Mouse (Mus musculus): ENCODE results near the gene Aprt. TPM values are rescaled to one million over a fixed set of nuclear protein-coding genes. Genes with fewer than 3 reads are reported as not detected.
A peak's percentile ranks its signal among the peaks of the same experiment; 100 is the strongest.
"Not testable (repeated sequence)": the region's sequence is repeated elsewhere in the genome, so short reads cannot be mapped to it uniquely, and the experiment has no call there.

The Aprt gene
- total RNA-seq, 2 experiments from 2014 or later, result 91.6 to 94.0 TPM

DNA sequence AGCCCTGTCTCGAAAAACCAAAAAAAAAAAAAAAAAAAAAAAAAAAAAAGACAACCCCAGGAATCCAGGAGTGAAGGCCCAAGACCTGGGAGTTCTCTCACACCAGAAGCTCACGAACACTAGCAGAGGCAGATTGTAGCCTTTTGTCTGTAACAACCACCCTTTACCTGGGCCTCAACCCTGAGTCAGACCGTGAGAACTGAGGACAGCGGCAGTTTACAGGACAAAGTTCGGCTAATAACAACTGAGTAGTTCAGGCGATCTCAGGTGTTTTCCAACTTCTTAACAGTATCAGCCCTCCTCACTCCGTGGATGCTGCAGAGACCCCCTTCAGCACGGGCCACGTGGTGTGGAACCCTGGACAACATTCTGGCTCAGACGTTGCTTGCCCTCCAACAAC lies 10.0 kb upstream of the Aprt start:
- DNase-seq (ENCODE audit: low spot score in 2 of 2), result no peak

DNA sequence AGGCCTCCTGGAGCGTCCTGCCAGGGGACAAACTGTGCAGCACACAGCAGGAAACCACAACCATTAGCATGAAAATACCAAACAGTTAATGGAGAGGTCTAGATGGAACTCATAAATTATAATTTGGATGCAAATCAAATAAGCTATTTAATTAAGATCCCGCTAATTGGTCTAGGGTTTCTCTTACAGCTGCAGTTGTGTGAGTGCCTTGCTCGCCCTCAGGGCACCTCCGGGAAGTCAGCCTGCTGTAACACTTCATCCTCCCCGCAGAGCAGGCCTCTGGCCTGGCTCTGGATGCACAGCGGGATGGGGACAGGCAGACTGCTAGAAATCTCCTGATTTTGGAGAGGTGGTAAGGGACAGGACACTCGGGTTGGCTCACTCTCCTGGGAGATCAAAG lies 9.5 kb upstream of the Aprt start:
- no peak for DNase-seq (ENCODE audit: low spot score in 2 of 2)

DNA sequence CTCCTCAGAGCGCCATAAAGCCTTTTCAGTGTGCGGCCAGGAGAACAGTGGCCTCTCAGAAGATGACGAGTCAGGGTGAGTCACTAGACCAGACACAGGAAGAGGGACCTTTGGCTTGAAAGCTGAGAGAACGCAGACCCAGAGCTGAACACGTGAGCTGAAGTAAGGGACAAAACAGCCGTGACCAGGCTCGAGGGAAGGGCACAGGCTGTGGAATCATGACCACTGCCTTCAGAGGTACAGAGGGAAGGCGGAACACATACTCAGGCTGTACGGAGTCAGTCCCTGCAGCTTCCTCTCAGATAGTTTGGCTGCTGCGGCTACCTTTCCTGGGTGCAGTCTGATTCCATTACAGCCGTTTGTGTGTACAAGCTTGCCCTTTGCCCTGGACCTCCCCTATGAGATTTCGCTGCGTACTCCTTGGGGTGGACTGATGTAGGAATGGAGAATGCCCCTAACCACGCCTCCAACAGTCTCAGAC lies 8.7 kb upstream of the Aprt start:
- DNase-seq (ENCODE audit: low spot score in 2 of 2), result no peak

DNA sequence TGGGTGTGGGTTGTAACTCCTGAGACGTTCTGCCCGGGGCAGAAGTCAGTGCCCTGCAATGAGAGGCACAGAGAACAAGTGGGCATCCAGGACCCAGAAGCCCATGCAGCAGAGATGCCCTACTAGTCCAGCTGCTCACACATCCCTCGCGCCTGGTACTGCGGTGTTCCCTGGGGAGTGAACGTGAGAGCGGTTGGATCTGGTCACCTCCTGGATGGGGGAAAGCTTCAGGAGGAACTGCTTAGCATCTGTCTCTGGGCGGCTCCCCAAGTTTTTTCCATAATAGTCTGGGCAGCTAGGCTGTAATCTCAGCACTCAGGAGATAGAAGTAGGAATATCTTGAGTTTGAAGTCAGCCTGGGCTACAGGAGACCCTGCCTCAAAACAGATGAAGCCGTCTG lies 8.3 kb upstream of the Aprt start:
- DNase-seq (ENCODE audit: low spot score in 2 of 2), result no peak

DNA sequence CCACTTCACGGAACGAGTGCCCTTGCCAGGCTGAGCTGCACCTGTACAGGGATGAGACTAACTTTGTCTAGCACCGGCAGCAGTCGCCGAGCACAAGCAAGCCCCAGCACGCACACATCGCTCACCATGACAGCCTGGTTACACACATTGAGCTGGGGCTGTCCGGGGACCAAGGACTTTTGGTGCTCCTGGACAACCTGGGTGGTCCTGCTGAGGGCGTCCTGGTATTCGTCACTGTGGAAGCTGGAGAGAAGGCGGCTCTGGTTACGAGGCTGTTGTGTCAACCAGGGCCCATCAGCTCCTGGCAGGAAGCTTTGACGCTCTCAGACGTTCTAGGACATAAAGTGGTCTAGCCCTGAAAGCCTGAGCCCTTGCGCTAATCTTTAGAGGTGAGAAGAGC lies 4.2 kb upstream of the Aprt start:
- DNase-seq (ENCODE audit: low spot score in 2 of 2), result no peak

DNA sequence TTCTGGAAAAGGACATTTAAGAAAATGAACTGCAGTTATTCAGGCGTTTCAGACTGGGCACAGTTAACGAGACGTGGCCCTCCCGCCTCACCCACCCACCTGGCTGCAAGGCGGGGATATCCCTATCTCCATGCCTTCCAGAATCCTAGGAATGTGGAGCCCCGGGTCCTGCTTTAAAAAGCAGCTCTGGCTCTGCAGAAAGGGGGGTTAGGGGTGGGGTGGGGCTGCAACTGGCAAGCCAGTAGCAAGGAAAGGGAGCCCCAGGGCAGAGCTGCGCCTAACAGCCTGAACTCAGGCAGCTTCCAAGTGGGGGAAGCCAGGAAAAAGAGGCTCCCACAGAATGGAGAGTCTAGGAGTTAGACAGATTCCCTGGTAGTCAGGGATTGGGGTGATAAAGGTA lies 2.5 kb upstream of the Aprt start:
- no peak for DNase-seq (ENCODE audit: low spot score in 2 of 2)

DNA sequence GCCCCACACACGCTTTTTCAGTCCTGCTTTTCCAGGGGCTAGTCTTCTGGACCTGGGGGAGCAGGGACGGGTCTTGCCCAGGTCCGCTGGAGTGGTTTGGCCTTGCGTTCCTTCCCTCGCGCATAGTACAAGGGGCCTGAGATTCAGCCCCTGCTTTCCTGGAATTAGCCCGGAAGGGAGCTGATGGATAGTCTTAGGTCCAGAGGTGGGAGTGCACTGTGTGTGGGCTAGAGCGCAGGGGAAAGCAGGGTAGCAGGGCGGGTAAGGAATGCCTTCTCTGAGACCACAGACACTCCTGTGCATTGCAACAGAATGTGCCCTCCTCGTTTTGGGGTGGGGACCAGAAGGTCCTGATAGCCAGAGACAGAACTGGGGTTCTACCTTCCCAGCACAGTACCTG lies 407 bp upstream of the Aprt start:
- DNase-seq (ENCODE audit: low spot score in 2 of 2), result no peak

DNA sequence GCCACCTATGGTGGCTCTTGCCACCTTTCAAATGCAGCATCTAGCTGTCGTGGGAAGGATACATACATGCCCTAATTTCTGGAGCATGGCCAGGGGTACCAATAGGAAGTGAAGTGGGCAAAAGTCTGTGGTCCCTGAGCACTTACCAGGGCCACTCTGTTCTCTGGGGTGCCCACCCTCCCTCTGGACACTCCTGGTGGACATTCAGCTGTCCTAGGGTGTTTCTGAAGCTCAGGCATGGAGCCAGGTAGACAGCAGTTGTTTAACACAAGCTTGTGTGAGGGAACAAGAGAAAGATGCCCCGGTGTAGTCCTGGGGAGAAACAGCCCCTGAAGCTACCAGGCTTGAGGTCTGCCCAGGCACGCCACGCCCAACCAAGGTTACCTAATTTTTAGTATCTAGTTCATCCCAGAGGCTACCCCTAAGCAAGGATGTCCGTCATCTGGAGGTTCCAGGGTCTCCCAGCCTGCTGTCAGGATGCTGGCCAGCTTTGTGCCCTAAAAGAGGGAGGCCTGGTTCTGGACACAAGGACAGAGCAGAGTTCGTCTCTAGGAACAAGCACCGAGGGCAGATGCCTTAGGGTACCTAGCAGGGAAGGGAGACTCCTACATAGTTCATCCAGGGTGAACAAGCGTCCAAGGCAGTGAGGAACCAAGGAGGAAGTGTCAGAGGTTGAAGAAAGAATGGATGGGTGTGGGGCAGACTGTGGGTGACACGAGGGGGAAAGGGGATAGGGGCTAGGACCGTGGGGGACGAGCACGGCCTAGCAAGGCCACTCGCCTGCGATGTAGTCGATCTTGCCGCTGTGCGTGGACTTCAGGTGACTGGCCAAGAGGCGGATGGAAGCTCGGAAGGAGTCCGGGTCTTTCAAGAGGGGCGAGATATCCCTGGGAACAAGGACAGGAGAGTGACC lies 718 bp downstream of the Aprt start:
- DNase-seq (ENCODE audit: low spot score in 2 of 2), result no peak

DNA sequence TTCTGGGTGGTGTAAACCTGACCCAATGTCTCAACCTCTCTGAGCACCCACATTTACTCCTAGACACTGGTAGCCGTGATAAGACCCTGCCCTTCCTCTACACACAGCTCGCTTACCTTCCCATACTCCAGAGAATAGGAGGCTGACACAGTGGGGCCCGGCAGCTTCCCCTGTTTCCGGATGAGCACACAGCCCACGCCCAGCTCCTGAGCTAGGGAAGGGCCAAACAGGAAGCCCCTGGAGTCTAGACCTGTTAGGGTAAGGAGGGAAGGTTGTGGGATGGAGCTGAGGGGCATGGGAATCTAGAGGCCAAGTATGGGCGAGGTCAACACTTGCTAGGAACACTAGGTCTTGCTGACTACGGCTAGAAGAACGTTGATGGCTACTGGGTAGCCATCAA lies 1.4 kb downstream of the Aprt start:
- DNase-seq (ENCODE audit: low spot score in 2 of 2), result no peak

DNA sequence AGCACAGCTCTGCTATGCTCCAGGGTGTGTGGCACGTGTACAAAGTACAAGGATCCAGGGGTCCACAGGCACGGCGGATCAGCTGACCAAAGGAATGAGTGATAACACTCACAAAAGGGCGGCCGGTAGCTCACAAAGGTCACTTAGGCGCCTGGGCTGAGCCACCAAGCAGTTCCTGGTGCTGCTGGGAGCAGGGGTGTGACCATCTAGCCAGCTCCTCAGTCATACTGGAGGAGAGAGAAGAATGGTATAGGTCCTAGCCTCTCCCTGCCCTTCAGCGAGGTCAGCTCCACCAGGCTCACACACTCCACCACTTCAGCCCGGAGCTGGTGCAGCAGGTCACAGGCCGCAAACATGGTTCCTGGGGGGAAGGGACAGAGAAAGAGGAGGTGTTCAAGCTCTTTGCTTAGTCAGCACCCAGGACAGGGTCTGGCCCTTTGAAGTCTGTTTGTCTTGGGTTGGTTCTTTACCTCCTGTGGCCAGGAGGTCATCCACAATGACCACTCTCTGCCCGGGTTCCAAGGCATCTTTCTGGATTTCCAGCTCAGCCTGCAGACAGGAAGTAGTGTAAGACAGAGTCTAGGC lies 1.9 kb downstream of the Aprt start:
- no peak for DNase-seq (ENCODE audit: low spot score in 2 of 2)

DNA sequence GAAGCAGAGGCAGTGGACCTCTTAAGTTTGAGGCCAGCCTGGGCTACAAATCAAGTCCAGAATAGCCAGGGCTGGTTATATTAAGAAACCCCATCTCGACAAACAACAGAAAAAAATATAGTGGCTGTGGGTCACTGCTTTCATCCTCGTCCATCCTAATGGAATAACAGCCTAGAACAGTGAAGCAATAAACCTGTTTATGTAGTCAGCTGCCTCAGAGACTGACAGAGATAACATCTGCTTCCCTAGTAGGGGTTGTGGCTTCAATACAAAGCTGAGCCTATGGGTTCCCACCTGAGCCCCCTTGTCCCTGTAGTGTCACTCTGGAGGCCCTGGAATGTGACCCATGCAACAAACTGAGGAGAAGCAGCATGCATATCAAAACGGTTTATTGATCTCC lies 2.4 kb downstream of the Aprt start:
- DNase-seq (ENCODE audit: low spot score in 2 of 2), result no peak

DNA sequence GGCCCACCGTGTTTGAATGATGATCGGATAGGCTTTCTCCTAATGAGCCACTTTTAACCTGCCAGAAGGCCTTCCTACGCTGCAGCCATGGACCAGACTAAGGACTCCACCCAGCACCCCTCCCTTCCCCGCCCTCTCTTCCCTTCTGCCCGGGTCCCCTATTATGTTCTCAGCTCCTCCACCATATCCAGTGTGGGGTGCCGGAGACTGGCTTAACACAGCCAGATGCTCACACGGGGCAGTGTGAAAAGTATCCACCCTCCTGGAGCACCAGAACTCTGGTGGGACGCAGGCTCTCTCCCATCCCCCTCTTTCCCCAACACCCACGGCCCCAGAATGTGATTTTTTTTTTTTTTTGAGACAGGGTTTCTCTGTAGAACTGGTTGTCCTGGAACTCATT lies 3.1 kb downstream of the Aprt start:
- no peak for DNase-seq (ENCODE audit: low spot score in 2 of 2)

DNA sequence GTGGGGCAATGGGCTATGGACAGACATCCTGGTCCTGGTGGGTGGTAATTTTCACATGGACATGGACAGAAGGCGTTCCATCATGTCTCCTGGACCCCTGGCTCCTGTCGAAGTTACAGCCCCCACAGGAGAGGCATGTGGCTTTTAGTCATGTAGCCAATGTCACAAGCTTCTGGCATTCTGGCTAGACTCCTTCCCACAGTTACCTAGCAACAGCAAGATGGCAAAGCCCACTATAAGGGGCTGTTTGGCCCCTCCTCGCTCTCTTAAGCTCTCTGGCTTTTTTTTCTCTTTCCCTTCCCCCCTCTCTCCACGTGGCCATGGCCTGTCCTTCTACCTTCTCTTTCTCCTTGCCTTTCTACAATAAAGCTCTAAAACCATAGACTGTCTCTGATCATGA lies 3.5 kb downstream of the Aprt start:
- DNase-seq (ENCODE audit: low spot score in 2 of 2), result not testable (repeated sequence)

DNA sequence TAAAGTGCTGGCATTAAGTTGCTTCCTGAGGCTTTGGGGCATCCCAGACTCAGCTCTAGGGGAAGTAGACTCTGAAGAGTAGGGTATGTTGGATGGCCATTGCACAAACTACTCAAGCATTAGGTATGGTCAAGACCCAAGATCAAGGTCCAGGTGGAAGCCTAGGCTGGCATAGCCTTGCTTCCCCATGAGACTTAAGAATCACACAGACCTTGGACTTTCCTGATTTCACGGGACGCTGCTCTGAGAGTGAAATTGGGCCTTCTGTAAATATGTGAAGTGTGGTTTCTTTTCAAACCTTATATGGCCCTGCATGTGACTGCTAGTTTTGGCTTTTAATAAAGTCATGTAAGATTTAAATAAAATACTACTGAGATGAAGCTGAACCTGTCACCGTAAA lies 4.0 kb downstream of the Aprt start:
- no peak for DNase-seq (ENCODE audit: low spot score in 2 of 2)

DNA sequence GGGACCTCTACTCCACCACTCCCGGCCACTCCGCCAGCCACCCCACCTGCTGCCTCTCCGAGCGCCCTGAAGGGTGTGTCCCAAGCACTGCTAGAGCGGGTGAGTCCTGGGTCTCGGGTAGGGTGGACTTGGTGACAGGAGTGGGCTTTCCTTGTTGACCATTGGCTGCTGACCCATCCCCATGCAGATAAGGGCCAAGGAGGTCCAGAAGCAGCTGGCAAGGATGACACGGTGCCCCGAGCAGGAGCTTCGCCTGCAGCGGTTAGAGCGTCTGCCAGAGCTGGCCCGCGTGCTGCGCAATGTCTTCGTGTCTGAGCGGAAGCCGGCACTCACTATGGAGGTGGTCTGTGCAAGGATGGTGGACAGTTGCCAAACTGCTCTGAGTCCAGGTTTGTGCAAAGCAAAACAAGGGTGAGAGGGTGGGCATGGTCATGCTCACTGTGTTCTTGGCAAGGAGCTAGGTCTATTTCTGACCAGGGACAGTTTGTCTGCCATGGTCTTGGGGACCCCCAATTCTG lies 4.9 kb downstream of the Aprt start:
- no peak for DNase-seq (ENCODE audit: low spot score in 2 of 2)

DNA sequence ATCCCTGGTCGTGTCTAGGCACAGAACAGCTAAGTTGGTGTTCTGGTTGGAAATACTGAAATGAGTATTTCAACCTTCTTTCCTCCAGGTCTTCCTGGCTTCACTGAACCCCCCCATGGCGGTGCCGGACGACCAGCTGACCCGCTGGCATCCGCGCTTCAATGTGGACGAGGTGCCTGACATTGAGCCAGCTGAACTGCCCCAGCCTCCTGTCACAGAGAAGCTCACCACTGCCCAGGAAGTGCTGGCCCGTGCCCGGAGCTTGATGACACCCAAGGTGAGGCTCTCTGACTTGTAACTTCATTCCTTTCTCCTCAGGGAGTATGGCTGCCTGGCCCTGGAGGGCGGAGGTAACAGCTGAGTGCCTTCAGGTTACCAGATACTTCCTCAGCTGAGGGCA lies 5.6 kb downstream of the Aprt start:
- DNase-seq (ENCODE audit: low spot score in 2 of 2), result no peak

DNA sequence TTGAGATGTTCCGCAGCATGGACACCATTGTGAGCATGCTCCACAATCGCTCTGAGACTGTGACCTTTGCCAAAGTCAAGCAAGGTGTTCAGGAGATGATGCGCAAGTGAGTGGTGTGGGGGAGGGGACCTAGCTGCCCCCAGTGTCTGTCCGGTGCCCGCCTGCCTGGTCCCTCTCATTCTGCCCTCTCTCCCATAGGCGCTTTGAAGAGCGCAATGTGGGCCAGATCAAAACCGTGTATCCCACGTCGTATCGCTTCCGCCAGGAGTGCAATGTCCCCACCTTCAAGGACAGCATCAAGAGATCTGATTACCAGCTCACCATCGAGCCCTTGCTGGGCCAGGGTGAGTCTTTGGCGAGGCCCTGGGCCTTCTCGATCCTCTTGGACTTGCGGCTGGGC lies 6.7 kb downstream of the Aprt start:
- DNase-seq (ENCODE audit: low spot score in 2 of 2), result no peak

DNA sequence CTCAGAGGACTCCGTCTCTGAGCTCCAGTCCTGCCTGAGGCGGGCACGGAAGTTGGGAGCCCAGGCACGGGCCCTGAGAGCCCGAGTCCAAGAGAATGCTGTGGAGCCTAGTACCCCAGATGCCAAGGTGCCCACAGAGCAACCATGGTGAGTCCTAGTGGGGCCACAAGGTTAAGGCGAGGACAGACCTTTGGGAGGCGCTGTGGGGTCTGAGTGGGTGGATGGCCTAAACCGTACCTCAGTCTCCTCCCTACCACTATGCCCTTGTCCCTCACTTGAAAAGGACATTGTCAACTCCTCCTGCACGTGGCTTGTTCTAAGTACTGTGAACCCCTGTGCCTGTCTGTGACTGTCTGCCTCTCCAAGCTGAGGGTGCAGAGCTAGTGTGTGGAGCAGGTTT lies 7.4 kb downstream of the Aprt start:
- no peak for DNase-seq (ENCODE audit: low spot score in 2 of 2)

DNA sequence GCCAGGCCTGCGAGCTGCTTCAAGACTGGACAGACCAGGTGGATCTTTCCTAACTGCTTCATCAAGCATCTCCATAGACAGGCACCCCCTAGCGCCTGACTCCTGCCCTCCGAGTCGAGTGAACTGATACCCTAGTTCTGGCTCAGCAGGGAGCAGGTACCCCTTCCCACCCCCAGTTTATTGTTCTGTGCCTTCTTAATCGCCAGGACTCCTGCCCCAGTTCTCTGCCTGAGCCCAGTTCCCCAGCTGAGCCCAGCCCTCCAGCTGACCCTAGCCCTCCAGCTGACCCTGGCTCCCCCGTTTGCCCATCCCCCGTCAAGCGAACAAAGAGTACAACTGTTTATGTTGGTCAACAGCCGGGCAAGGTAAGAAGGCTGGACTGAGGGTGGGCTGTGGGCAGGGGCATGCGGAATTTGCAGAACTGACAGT lies 7.8 kb downstream of the Aprt start:
- no peak for DNase-seq (ENCODE audit: low spot score in 2 of 2)

DNA sequence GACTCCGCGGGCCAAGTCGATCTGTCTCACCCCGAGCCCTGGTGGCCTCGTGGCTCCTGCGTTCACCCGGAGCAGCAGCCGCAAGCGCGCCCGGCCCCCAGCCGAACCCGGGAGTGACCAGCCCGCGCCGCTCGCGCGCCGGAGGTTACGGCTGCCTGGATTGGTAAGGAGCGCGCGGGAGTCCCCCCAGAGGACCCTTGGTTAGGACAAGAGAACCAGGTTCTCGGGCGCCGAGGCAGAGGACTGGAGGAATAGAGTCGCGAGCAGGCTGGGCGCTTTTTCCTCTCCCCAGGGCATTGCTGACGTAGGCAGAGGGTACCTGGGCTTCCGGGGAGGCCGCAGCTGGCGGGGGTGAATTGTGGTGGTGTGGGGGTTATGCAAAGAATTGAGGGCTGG lies 8.6 kb downstream of the Aprt start:
- DNase-seq (ENCODE audit: low spot score in 2 of 2), result no peak

DNA sequence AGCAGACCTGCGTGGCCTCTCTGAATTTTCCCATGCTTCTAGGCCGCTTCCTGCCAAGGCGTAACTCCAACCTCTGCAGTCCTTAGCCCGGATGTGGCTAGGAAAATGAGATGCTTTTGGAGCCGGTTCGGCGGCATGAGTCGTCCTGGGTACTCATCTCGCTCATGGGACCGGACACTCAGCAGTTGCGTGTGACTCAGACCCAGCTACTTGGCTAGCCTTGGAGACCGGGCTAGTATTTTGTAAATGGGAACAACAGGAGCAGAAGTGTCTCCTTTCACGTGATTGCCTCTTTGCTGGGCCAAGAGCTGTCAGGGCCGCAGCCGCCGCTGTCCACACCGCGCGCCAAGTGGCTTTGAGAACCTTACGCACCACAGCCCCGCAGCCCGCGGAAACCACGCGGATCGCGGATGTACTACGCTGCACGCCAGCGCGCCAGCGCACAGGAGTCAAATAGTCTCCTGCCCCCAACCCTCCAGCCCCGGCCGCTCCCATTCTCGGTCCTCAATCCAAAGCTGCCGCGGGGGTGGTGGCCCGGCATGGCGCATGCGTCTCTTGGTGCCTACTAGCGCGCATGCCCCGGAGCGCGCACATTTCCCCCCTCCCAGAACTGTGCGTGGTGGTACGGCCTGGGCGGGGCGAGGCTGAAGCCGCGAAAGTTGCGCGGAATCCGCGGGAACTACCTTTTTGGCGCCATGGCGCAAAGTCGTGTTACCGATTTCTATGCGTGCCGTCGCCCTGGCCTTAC lies 9.2 kb downstream of the Aprt start, which contains the start of gene Cdt1:
TSS of gene Cdt1 (plus strand) at position 655 of the 748 bp plus-strand sequence.
- DNase-seq (ENCODE audit: low spot score in 2 of 2), result peak; percentile 94 to 96

DNA sequence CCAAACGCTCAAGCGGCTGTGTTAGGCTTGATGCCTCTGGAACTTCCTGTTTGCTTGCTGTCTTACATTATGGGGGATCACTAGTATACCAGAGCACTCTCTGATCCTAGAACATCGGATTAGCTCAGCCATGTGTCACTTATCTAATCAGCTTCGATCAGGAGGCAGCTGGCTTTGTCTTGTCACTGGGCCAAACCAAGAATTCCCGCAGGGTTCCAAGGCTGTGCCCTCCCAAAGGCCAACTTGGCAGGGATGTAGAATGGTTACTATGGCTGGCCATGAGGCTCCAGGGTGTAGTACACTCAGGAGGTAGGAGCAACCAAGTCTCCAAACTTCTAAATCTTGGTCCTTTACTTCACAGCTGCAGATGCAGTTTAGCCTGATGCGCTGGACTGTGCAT lies 9.9 kb downstream of the Aprt start:
- no peak for DNase-seq (ENCODE audit: low spot score in 2 of 2)

Measured in layer of hippocampus, postnatal 10 days (tissue).